Mouse (Mus musculus) forebrain, postnatal 0 days (tissue): Measurements from ENCODE around the gene Syne2. TPM values are rescaled to one million over a fixed set of nuclear protein-coding genes. Genes with fewer than 3 reads are reported as not detected.

Experiments used
- ATAC-seq: fragments of 200-750 bp; cut with Nextera tagmentation; 2 replicates; pipeline ENCODE4 v1.8.0; 2017; ENCODE audit warnings: mild to moderate bottlenecking, moderate library complexity
- DNase-seq: peaks from one replicate; pipeline ENCODE4 v3.0.0-alpha.2; 2015
- H3K27ac ChIP-seq: fragments of 300-500 bp; sonication (generic); 2 replicates; pipeline ENCODE4 v1.5.1; 2014; ENCODE audit warnings: low read depth, mild to moderate bottlenecking, antibody characterized with exemption, low read length, moderate library complexity, mixed read lengths
- H3K27me3 ChIP-seq: fragments of 300-500 bp; sonication (generic); 2 replicates; pipeline ENCODE4 v1.6.1; 2014; ENCODE audit warnings: mild to moderate bottlenecking, low read length, mixed read lengths; ENCODE audit not compliant: insufficient read depth
- H3K36me3 ChIP-seq: fragments of 300-500 bp; sonication (generic); 2 replicates; pipeline ENCODE4 v1.6.1; 2014; ENCODE audit warnings: mild to moderate bottlenecking, moderate library complexity; ENCODE audit not compliant: insufficient read depth
- H3K4me1 ChIP-seq: fragments of 300-500 bp; sonication (generic); 2 replicates; pipeline ENCODE4 v1.6.1; 2014; ENCODE audit warnings: antibody characterized with exemption; ENCODE audit not compliant: insufficient read depth
- H3K4me2 ChIP-seq: fragments of 300-500 bp; sonication (generic); 2 replicates; pipeline ENCODE4 v1.6.1; 2014; ENCODE audit warnings: low read depth, mild to moderate bottlenecking, moderate library complexity
- H3K4me3 ChIP-seq: fragments of 300-500 bp; sonication (generic); 2 replicates; pipeline ENCODE4 v1.5.1; 2014; ENCODE audit warnings: low read depth, low read length, mixed read lengths
- H3K9ac ChIP-seq: fragments of 300-500 bp; sonication (generic); 2 replicates; pipeline ENCODE4 v1.6.1; 2014; ENCODE audit warnings: mild to moderate bottlenecking
- H3K9me3 ChIP-seq: fragments of 300-500 bp; sonication (generic); 2 replicates; pipeline ENCODE4 v1.6.1; 2016; ENCODE audit warnings: low read length
- CTCF ChIP-seq: sonication (generic); IDR thresholded peaks from 2 replicates; pipeline ENCODE4 v1.5.1; 2016; ENCODE audit warnings: antibody characterized with exemption, control low read depth, low read depth
- WGBS: fragments of 180-500 bp; shearing (Covaris S2); extraction: QIAGEN DNeasy Blood & Tissue Kit; methylation state at CpG from one replicate; pipeline ENCODE4 v1.1.7; 2014; 5-methylcytosine and 5-hydroxymethylcytosine counted together
- polyA plus RNA-seq: library from polyadenylated mRNA; unstranded; fragments of >200 nt; fragmentation: Nextera tagmentation; extraction: Ambion mirVana; gene quantifications from 2 replicates; pipeline ENCODE4 v1.2.1, GENCODE M21; 2015
- total RNA-seq: library from RNA; depleted of rRNA; stranded (reverse); fragments of >200 nt; gene quantifications from 2 replicates; pipeline ENCODE4 v1.2.3, GENCODE M21; 2014

Gene Syne2
- total and polyA plus RNA-seq, 2 experiments from 2014 or later, result 27.0 to 63.5 TPM

- H3K9ac ChIP-seq, result no peak overlapping the region
- H3K9me3 ChIP-seq, result no peaks in the 10 kb centered on the region
- no peak for TF ChIP-seq CTCF
- H3K4me2 ChIP-seq, result no peak overlapping the region
- 38% methylated on average over 11 of the region's 11 CpGs for WGBS
- H3K4me1 ChIP-seq, result 0 out of 2 replicates have a peak, but pooled peaks cover 4% of the 10 kb centered on the region
- H3K27me3 ChIP-seq, result no peaks in the 10 kb centered on the region
- no peak for DNase-seq
- H3K36me3 ChIP-seq, result no peaks in the 10 kb centered on the region
- no peak overlapping the region for H3K4me3 ChIP-seq
- ATAC-seq, result no peak
- H3K27ac ChIP-seq, result no peak overlapping the region
Measured at GRCm38 (mm10) chr12:75839083-75839736, 21.3 kb downstream of the Syne2 start.

DNA sequence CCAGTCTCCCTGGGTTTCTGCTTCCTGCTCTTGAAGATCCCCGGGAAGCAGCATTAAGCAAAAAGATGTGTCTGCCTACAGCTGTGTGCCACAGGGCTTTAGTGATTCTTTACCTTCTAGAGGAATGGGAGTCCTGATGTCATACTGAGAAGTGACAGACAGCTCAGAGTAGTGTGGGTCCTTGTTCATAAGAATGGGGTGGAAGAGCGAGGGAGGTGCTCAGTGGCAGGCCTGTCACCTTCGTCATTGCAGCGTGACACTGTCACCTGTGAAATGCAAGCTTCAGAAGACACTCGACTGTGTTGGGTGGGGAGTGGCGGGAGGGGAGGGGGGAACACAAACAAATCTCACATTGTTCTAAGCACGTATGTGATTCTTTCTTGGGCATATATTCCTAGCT, 23.2 kb downstream of the Syne2 start:
- Histone ChIP-seq H3K4me3 (no peak overlapping the region), H3K4me1 (0 out of 2 replicates have a peak, but pooled peaks cover 4% of the 10 kb centered on the region), H3K9me3 (no peaks in the 10 kb centered on the region), H3K27me3 (no peaks in the 10 kb centered on the region), H3K4me2 (no peak overlapping the region), H3K27ac (no peak overlapping the region), H3K36me3 (no peaks in the 10 kb centered on the region), H3K9ac (no peak overlapping the region)
- DNase-seq (no peak), ATAC-seq (peak; percentile 65; the same call in 1 of the 2 replicates)
- WGBS, result 74% methylated on average over 7 of the region's 7 CpGs
- no peak for TF ChIP-seq CTCF

DNA sequence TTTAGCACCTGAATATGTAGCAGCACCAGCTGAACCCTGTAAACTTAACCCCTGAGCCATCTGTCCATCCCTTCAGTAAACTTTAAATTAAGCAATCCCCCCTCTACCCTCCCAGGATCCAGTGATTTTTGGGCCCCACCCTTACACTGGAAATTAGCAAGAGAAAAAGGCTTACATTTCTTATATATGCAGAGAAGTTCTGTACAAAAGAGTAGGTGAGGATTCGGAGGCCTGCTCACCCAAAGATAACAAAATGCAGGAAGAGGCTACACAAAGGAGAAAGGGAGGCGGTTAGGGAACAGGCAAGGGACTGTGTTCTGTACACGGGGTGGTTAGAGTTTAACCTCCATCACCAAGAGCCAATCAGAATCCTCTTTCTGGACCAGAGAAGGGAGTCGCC, 26.4 kb downstream of the Syne2 start:
- Histone ChIP-seq H3K9me3 (no peaks in the 10 kb centered on the region), H3K4me2 (no peak overlapping the region), H3K27ac (no peak overlapping the region), H3K4me3 (no peak overlapping the region), H3K9ac (no peak overlapping the region), H3K27me3 (no peaks in the 10 kb centered on the region), H3K36me3 (no peaks in the 10 kb centered on the region), H3K4me1 (0 out of 2 replicates have a peak, but pooled peaks cover 2% of the 10 kb centered on the region)
- DNase-seq (no peak), ATAC-seq (no peak)
- 84% methylated on average over 4 of the region's 4 CpGs for WGBS
- TF ChIP-seq CTCF, result no peak

- Histone ChIP-seq H3K27ac (no peak overlapping the region), H3K4me1 (no peaks in the 10 kb centered on the region), H3K36me3 (no peaks in the 10 kb centered on the region), H3K4me3 (no peak overlapping the region), H3K9me3 (no peaks in the 10 kb centered on the region), H3K27me3 (no peaks in the 10 kb centered on the region), H3K9ac (no peak overlapping the region), H3K4me2 (no peak overlapping the region)
- 70% methylated on average over 9 of the region's 9 CpGs for WGBS
- ATAC-seq (no peak), DNase-seq (no peak)
- no peak for TF ChIP-seq CTCF
Measured at GRCm38 (mm10) chr12:75845070-75845469, 27.1 kb downstream of the Syne2 start.

GRCm38 (mm10) chr12:75846513-75846912, 28.6 kb downstream of the Syne2 start:
- no peak for ATAC-seq
- H3K27me3 ChIP-seq, result no peaks in the 10 kb centered on the region
- WGBS, result 83% methylated on average over 12 of the region's 12 CpGs
- no peak overlapping the region for H3K9ac ChIP-seq
- TF ChIP-seq CTCF, result no peak
- H3K9me3 ChIP-seq, result no peaks in the 10 kb centered on the region
- H3K4me1 ChIP-seq, result no peaks in the 10 kb centered on the region
- no peak overlapping the region for H3K27ac ChIP-seq
- no peak for DNase-seq
- no peak overlapping the region for H3K4me2 ChIP-seq
- no peak overlapping the region for H3K4me3 ChIP-seq
- no peaks in the 10 kb centered on the region for H3K36me3 ChIP-seq

DNA sequence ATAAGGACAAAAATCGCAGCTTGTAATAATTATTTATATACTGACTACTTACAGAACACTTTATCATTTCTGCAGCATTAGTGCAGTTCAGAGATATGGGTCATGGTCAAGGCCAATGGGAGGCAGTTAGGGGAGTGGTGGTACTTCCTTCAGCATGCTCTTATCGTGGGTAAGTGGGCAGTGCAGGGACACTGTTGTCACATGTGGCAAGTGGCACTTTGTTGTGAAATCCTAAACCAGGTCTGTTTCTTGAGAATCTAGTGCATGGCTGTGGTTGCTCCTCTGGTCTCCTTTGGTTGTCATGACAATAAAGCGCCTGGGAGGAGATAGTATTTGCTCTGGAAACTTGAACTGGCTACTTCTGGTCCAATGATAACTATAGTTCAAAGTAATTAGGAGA, 32.3 kb downstream of the Syne2 start:
- H3K9ac ChIP-seq, result no peak overlapping the region
- H3K27ac ChIP-seq, result no peak overlapping the region
- DNase-seq (no peak), ATAC-seq (no peak)
- 0 out of 2 replicates have a peak, but pooled peaks cover 4% of the 10 kb centered on the region for H3K4me1 ChIP-seq
- no peaks in the 10 kb centered on the region for H3K36me3 ChIP-seq
- TF ChIP-seq CTCF, result no peak
- H3K4me2 ChIP-seq, result no peak overlapping the region
- H3K27me3 ChIP-seq, result no peaks in the 10 kb centered on the region
- no peaks in the 10 kb centered on the region for H3K9me3 ChIP-seq
- WGBS, result 73% methylated on average over 3 of the region's 3 CpGs
- H3K4me3 ChIP-seq, result no peak overlapping the region

DNA sequence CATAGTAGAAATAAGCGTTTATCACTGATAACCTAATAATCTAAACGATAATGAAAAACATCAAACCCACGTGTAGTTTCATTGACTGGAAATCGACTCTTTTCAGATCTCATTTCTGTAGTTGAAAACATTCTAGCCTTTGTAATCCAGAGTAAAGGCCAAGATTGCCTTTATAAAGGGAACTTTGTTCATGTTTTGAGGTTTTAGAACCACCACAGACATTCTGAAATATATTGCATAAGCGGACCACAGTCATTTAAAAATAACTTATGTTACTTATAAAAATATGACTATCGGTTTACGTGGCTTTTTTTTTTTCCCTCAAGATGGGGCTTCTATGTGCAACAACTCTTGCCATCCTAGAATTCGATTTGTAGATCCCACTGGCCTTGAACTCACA, 33.5 kb downstream of the Syne2 start:
- 86% methylated on average over 8 of the region's 8 CpGs for WGBS
- no peak overlapping the region for H3K27ac ChIP-seq
- H3K9ac ChIP-seq, result no peak overlapping the region
- ATAC-seq (no peak), DNase-seq (no peak)
- H3K27me3 ChIP-seq, result no peaks in the 10 kb centered on the region
- no peaks in the 10 kb centered on the region for H3K36me3 ChIP-seq
- H3K4me1 ChIP-seq, result 0 out of 2 replicates have a peak, but pooled peaks cover 4% of the 10 kb centered on the region
- no peak overlapping the region for H3K4me3 ChIP-seq
- no peak overlapping the region for H3K4me2 ChIP-seq
- no peak for TF ChIP-seq CTCF
- no peaks in the 10 kb centered on the region for H3K9me3 ChIP-seq
